Mouse (Mus musculus) testis, adult 2 months (tissue): ENCODE data around the gene Nxph3.

Experiments used
- CTCF ChIP-seq: fragments of 200-500 bp; IDR thresholded peaks from 2 replicates; pipeline ENCODE4 v1.5.1; 2012; ENCODE audit warnings: low read depth, mild to moderate bottlenecking, inconsistent platforms, low read length, moderate library complexity; ENCODE audit not compliant: control insufficient read depth, insufficient read depth, insufficient replicate concordance
- POLR2A ChIP-seq: fragments of 200-500 bp; IDR thresholded peaks from 2 replicates; pipeline ENCODE4 v1.6.1; 2012; ENCODE audit warnings: low read depth, mild to moderate bottlenecking, inconsistent platforms, low read length, moderate library complexity; ENCODE audit not compliant: control insufficient read depth

DNA sequence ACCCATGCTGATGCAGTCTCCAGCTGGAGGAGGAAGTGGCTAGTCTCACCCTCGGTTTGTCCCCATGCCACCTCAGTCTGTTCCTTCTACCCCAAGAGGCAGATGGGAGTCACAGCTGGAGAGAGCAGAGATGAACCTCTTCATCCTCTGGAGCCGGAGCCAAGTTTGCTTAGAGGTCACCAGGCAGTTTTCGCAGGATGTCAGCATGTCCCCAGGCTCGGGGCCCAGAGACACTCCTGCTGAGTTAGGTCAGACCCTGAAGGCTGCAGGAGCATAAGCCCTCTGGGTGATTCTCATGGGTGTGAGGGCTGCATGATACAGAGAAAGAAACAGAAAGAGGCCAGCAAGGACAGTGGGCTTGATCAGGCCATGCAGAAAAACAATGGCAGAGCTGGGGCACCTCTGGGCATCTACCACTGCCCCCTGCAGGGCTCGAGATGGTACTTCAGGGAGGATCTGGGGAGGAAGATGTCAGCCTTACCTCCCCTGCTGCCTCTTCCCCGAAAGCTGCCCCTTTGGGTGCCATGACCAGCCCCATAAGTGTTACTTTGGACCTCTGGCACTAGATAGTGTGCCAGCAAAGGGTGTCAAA lies 5.1 kb downstream of the Nxph3 start:
- peak; percentile 48; the same call in 1 of the 2 replicates for TF ChIP-seq CTCF
- no peak for TF ChIP-seq POLR2A
